8 mouse cellular contexts compared by ENCODE assay signal in genomic region chr11:97434704-97435454, GRCm38 (mm10). TPM values are rescaled to one million over a fixed set of nuclear protein-coding genes. Genes with fewer than 3 reads are reported as not detected.
DNase-seq lines count a peak whose midpoint lies in the region; ATAC-seq and TF ChIP-seq lines count a peak whose summit lies in the region.

No protein-coding gene starts in this region.

- H3K4me2 ChIP-seq in hindbrain, embryonic 14.5 days (replicated peaks) = peak overlapping the region; percentile 39

- no peaks in the 10 kb centered on the region for H3K36me3 ChIP-seq in hindbrain, embryonic 14.5 days (replicated peaks; ENCODE audit: control insufficient read depth, insufficient read depth)
- no peaks in the 10 kb centered on the region for H3K36me3 ChIP-seq in liver, adult 2 months (ENCODE audit: control insufficient read depth, insufficient read depth, low read length)

- TF ChIP-seq CTCF in liver, adult 2 months (IDR thresholded peaks at IDR 0.05; ENCODE audit: low read depth, low read length) = peak; percentile 60

- H3K9me3 ChIP-seq in hindbrain, embryonic 14.5 days (ENCODE audit: control insufficient read depth, low read length) = no peaks in the 10 kb centered on the region

- H3K4me1 ChIP-seq in hindbrain, embryonic 14.5 days (replicated peaks; ENCODE audit: control insufficient read depth, insufficient read depth, low read length) = peaks cover 11% of the 10 kb centered on the region
- H3K4me1 ChIP-seq in liver, adult 2 months (ENCODE audit: control insufficient read depth, insufficient read depth, low read length) = peaks cover 14% of the 10 kb centered on the region

- peak overlapping the region; percentile 31; the same call in 1 of the 2 replicates for H3K9ac ChIP-seq in hindbrain, embryonic 14.5 days
- H3K9ac ChIP-seq in liver, adult 2 months (ENCODE audit: low read depth, low read length) = peak overlapping the region; percentile 68

- H3K27ac ChIP-seq in hindbrain, embryonic 14.5 days = 0 out of 2 replicates have a peak overlapping the region, but pooled peaks have one; percentile 29
- H3K27ac ChIP-seq in liver, adult 2 months (replicated peaks; ENCODE audit: insufficient read depth, low read depth, low read length) = peak overlapping the region; percentile 81

- peak; percentile 73 for DNase-seq in layer of hippocampus, adult 11-12 months (ENCODE audit: low spot score)
- no peak for DNase-seq in layer of hippocampus, postnatal 36 days
- DNase-seq in cerebellum, adult 9-10 months = peak; percentile 68
- peak; percentile 74 for DNase-seq in forelimb bud, embryonic 11.5 days (ENCODE audit: low read depth, low spot score)
- DNase-seq in hindbrain, embryonic 14.5 days (ENCODE audit: low spot score) = no peak
- DNase-seq in liver, adult 2 months (ENCODE audit: extremely low read depth, low read depth, low spot score) = peak; percentile 96
- peak; percentile 95 for DNase-seq in monocyte, adult 2 months (ENCODE audit: low read depth in 1 of 2, low spot score in 2 of 2)
- DNase-seq in testis, postnatal 10 days (ENCODE audit: low spot score) = peak; percentile 87

- H3K27me3 ChIP-seq in hindbrain, embryonic 14.5 days (ENCODE audit: control insufficient read depth, insufficient read depth, low read length) = peaks cover 18% of the 10 kb centered on the region; the same call in 1 of the 2 replicates
- no peaks in the 10 kb centered on the region for H3K27me3 ChIP-seq in liver, adult 2 months (ENCODE audit: control insufficient read depth, insufficient read depth, low read length)

- ATAC-seq in hindbrain, embryonic 14.5 days (ENCODE audit: low FRiP score) = peak; percentile 71

- peak; percentile 74; the same call in 1 of the 2 replicates for TF ChIP-seq POLR2A in liver, adult 2 months (IDR thresholded peaks at IDR 0.05; ENCODE audit: extremely low read depth, insufficient read depth, low read length)

- no peak overlapping the region; the same call in 1 of the 2 replicates for H3K4me3 ChIP-seq in hindbrain, embryonic 14.5 days (replicated peaks; ENCODE audit: low read length)
- peak overlapping the region; percentile 54 for H3K4me3 ChIP-seq in liver, adult 2 months (ENCODE audit: insufficient read depth, low read depth, low read length)

- 5% methylated on average over 15 of the region's 15 CpGs for WGBS in hindbrain, embryonic 14.5 days
- under 1% methylated on average over 15 of the region's 15 CpGs for WGBS in liver, adult 2 months

- H3K79me2 ChIP-seq in liver, adult 2 months (ENCODE audit: control insufficient read depth, insufficient read depth, low read length) = no peaks in the 10 kb centered on the region

RNA-seq across cellular contexts. Expression of gene Arhgap23, which starts 19.5 kb away (rescaled TPM):
- 10 to 100 TPM; 73.4 to 75.4 TPM for total RNA-seq in layer of hippocampus, postnatal 36 days (2021)
- polyA plus RNA-seq in hindbrain, embryonic 14.5 days (2014; fragmentation: Nextera tagmentation; extraction: Ambion mirVana) = 8.5 and 10.0 TPM in 2 replicates
- total RNA-seq in liver, adult 2 months (2014; rRNA removed) = 2.8 and 4.5 TPM in 2 replicates
- 11.3 and 13.6 TPM in 2 replicates for polyA plus RNA-seq in liver, adult 2 months (2012; rRNA removed)

Comparison
In these comparisons a context has a peak if more than half of its experiments do, and no peak if none do; other contexts are left out.
1. DNase-seq: peak in layer of hippocampus, adult 11-12 months (single experiment), cerebellum, adult 9-10 months (single experiment), forelimb bud, embryonic 11.5 days (single experiment), liver, adult 2 months (single experiment), monocyte, adult 2 months (2 of 2) and testis, postnatal 10 days (single experiment); none in layer of hippocampus, postnatal 36 days (0 of 2) and hindbrain, embryonic 14.5 days (single experiment).
2. RNA of gene Arhgap23, which starts 19.5 kb away (total RNA-seq): 73.4 to 75.4 TPM in layer of hippocampus, postnatal 36 days; 2.8 to 4.5 TPM in liver, adult 2 months; every median in the first group is over 10 times any median in the second.